Mouse (Mus musculus) G1E (cell line): ENCODE measurements around the gene Tmem35b.

Source experiments
- CTCF ChIP-seq: IDR thresholded peaks from 2 replicates; pipeline ENCODE4 v1.5.1; 2012; ENCODE audit warnings: low read depth, low read length, inconsistent platforms, mixed read lengths
- GATA1 ChIP-seq: IDR thresholded peaks from 2 replicates; pipeline ENCODE4 v1.6.1; 2012; ENCODE audit warnings: borderline replicate concordance, low read length, inconsistent platforms, mixed read lengths
- GATA2 ChIP-seq: IDR thresholded peaks from 2 replicates; pipeline ENCODE4 v1.6.1; 2012; ENCODE audit warnings: low read depth, low read length, inconsistent platforms, borderline replicate concordance
- TAL1 ChIP-seq: conservative IDR thresholded peaks from 2 replicates; pipeline ENCODE4 v1.6.1; 2012; ENCODE audit warnings: low read depth, low read length, inconsistent platforms, mixed read lengths

GRCm38 (mm10) chr4:127150031-127150430 is 26.5 kb downstream of the Tmem35b start:
- TF ChIP-seq CTCF: no peak
- TF ChIP-seq TAL1: no peak
- no peak for TF ChIP-seq GATA1
- no peak for TF ChIP-seq GATA2
